Mouse (Mus musculus) urinary bladder, postnatal 0 days (tissue): ENCODE results near the gene Nsun5. TPM values are rescaled to one million over a fixed set of nuclear protein-coding genes. Genes with fewer than 3 reads are reported as not detected.

Experiments used
- microRNA-seq: library from miRNA; unstranded; fragments of <30 nt; microRNA quantifications from one replicate; pipeline ENCODE4, GENCODE M21; 2016
- polyA plus RNA-seq: library from polyadenylated mRNA; unstranded; fragments of >200 nt; fragmentation: Nextera tagmentation; extraction: Ambion mirVana; gene quantifications from 2 replicates; pipeline ENCODE4 v1.2.1, GENCODE M21; 2015

Nsun5 gene
- polyA plus RNA-seq, result 13.9 and 14.6 TPM in 2 replicates

GRCm38 (mm10) chr5:135369787-135370654 lies at the start of gene Nsun5:
TSS of gene Nsun5 (plus strand) at chr5:135369953.

DNA sequence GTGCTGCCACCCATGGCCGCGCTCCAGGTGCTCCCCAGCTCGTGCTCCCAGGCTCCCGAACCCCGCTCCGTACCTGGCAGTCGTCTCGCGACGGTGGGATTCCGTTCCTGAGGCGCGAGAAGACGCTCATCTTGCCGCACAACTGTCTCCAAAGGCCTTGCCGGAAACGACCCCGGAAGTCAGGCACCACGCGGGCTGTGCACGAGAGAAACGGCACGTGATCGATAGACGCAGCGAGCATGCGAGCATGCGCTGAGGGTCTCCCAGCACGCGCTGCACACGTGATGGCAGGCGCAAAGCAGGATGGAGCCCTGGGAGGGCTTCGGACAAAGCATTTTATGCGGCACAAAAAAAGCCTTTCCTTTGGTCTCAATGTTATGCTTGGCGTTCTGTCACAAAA lies 19.9 kb upstream of the Nsun5 start, which contains the start of gene Fkbp6:
Gene Fkbp6, minus strand, starts transcription at position 183 of the 400 bp plus-strand sequence.

DNA sequence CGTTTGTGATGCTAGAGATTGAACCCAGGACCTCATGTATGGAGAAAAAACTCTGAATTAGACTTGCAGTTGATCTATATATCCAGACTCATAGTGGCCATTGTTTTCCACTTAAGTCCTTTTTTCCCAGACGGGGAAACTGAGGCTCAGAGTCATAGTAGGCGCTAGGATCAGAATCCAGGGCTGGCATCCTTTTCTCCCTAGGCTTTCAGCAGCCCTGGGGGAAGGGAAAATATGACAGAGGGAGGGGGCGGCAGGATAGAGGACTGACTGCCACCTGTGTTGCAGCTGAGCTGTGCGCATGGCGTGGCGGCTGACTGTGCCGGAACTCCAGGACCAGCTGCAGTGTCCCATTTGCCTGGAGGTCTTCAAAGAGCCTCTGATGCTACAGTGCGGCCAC lies 16.8 kb upstream of the Nsun5 start, which contains the start of gene Trim50:
Gene Trim50, plus strand, starts transcription at position 301 of the 400 bp plus-strand sequence.

GRCm38 (mm10) chr5:135394004-135394823 lies 24.5 kb downstream of the Nsun5 start, which contains the start of gene Pom121:
TSS of gene Pom121 (minus strand) at chr5:135394546.

Small RNA genes lying within 50 kb of the gene (microRNA-seq; reads per million reads assigned to microRNA genes)
- gene Mir7033, result not detected

Other genes with a start within 250 kb of the Nsun5 start
- gene Tbl2, start 220.3 kb upstream of the Nsun5 start, polyA plus RNA-seq, result 12.4 and 13.0 TPM in 2 replicates
- gene Bcl7b, start 201.7 kb upstream of the Nsun5 start, polyA plus RNA-seq, result 64.3 and 64.5 TPM in 2 replicates
- gene Baz1b, start 182.7 kb upstream of the Nsun5 start, polyA plus RNA-seq, result 12.0 and 13.2 TPM in 2 replicates
- 0.29 and 0.36 TPM in 2 replicates for gene Fzd9, start 118.7 kb upstream of the Nsun5 start, polyA plus RNA-seq
- gene Fkbp6, start 19.9 kb upstream of the Nsun5 start, polyA plus RNA-seq, result not detected in 2 replicates
- not detected in 2 replicates for gene Trim50, start 16.7 kb upstream of the Nsun5 start, polyA plus RNA-seq
- 4.4 and 4.7 TPM in 2 replicates for gene Pom121, start 24.6 kb downstream of the Nsun5 start, polyA plus RNA-seq
- gene Hip1, start 175.2 kb downstream of the Nsun5 start, polyA plus RNA-seq, result 19.1 and 20.3 TPM in 2 replicates
- gene Ccl26, start 193.6 kb downstream of the Nsun5 start, polyA plus RNA-seq, result not detected in 2 replicates
- gene Ccl24, start 203.1 kb downstream of the Nsun5 start, polyA plus RNA-seq, result 6.7 and 16.6 TPM in 2 replicates